Mouse (Mus musculus) brain, embryonic 18.5 days (tissue): ENCODE data around the gene Gpx5.
"Not testable (repeated sequence)": the region's sequence is repeated elsewhere in the genome, so short reads cannot be mapped to it uniquely, and the experiment has no call there.

Experiments used
- DNase-seq: peaks from one replicate; pipeline ENCODE4 v3.0.0-alpha.2; 2012; ENCODE audit warnings: low read depth, low spot score

Gpx5 gene

DNA sequence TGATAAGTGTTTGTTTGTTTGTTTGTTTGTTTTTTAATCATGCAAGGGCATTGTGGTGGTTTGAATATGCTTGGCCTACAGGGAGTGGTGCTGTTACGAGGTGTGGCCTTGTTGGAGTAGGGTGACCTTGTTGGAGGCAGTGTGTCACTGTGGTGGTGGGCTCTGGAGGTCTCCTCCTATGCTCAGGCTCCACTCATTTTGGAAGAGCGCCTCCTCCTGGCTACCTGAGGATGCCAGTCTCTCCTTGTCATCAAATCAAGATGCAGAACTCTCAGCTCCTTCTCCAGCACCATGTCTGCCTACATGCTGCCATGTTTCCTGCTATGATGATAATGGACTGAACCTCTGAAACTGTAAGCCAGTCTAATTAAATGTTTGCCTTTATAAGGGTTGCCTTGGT, 26.8 kb downstream of the Gpx5 start:
- DNase-seq: no peak

DNA sequence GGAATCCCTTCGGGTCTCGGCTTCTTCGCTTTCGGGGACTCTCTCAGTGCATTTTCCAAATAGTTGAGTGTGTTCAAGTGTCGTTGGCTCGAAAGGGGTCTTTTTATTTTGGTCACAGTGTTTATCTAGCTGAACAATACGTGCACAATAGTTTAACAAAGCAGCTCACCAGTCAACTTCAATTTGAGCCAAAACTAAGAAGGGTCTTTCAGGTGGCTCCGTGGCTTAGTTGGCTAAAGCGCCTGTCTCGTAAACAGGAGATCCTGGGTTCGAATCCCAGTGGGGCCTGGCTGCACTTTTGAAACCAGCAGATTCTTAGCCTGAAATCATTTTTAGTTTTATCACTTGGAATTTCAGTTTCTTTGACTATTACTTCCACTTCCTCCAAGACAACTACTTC, 28.2 kb downstream of the Gpx5 start:
- no peak for DNase-seq

DNA sequence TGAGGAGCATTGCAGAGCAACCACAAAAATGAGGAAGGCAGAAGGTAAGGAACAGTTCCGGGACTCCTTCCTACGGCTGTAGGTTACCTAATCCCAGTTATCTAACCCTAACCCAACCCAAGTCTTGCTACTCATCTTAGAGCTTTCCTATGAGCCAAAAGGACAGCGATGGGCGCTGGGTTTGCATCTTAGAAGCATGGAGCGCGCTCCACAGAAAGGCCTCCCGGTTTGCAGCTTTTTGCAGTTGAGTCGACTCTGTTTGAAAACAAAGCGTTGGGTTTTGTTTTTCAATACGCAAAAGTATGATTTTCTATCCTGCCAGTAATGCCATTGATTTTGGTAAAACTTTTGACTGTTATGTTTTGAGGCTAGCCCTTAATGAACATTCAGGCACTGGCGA, 28.6 kb downstream of the Gpx5 start:
- DNase-seq: no peak

DNA sequence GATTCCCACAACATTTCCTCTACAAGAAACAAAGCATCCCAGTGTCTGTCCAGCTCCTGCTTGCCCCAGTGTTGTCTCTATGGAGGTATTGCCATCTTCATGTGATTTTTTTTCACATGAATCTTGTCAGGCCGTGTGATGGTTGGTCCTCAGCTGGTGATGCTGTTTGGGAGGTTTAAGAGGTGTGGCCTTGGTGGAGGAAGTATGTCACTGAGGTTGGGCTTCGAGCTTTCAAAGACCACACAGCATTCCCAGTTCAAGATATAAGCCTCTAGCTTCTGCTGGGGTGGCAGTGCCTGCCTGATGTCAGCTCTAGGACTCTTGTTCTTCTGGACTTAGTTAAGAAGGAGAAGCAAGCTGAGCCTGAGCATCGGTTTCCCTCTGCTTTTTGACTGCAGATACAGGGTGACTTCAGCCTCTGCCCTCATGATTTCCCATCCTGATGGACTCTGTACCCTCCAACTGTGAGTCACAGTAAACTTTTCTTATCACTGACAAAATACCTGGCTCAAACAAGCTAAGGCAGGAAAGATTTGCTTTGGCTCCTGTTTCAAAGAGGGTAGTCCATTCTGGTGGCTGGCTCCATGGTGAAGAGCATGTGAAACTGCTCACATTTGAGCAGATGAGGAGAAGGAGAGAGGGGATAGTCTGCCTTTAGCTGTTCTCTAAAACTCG, 29.6 kb downstream of the Gpx5 start:
- no peak for DNase-seq

DNA sequence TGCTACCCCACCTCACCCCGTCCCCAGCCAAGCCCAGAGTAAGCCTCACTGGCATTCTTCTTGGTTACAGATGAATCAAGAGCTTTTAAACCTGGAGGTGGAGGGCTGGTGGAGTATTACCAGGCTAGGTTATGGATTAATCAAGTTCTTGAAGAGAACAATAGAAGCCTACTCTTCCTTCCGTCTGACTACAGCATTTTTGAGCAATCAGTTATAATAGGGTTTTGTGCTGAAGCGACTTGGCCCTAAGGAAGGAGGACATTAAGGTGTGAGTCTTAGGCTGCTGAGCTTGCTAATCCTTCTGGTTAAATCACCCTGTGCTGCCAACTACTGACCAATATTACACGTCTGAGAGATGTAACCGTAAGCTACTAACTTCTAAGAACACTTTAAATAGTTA, 32.2 kb downstream of the Gpx5 start:
- DNase-seq: no peak

DNA sequence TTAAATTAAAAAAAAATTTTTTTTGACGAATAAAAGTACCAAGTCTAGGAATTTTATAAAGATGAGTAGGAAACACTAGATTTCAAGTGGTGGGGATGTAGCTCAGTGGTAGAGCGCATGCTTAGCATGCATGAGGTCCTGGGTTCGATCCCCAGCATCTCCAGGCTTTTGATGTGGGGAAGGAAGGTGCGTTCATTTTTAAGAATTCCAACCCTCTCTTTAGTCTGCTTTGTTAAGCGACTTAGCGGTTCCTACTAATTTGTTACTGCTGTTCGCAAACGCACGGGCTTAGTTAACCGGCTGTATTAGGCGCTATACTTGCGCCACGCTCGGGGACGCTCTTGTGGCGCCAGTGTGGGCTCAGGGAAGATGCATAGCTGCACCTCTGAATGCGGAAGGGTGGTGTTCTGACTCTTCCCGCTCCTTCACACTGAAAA, 32.8 kb downstream of the Gpx5 start:
- no peak for DNase-seq

DNA sequence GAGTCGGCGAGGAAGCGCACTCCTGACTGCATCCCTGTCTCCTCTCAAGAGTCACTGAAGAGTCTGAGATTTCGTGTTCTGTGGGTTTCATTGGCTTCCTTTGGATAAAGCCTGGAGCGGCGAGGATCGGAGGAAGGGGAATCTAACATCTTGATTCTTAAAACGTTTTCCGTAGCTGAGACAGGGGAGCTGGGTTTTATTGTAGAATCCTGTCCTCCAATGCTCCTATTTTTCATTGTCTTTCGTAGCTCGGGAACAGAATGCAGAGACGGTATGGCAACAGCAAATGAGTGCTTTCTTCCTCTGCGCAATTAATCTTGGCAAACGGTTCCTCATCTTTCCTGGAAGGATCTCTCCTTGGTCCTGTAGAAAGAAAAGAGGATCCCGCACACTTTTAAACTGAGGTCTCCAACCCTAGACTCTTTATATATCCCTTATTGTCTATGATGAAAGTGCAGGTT, 33.3 kb downstream of the Gpx5 start:
- no peak for DNase-seq

DNA sequence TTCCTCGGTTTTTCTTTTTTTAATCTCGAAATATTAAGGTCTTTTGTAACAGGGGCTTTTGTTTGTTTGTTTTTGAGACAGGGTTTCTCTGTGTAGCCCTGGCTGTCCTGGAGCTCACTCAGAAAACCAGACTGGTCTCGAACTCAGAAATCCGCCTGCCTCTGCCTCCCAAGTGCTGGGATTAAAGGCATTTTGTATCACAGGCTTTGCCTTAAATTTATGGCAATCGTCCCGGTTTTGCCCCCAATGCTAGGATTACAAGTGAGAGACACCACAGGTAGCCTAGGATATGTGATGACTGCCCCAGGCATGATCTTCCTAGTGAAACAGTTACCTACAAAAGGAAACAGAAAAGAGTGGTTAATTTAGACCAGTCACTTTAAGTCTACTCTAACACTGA, 34.0 kb downstream of the Gpx5 start:
- DNase-seq: no peak

DNA sequence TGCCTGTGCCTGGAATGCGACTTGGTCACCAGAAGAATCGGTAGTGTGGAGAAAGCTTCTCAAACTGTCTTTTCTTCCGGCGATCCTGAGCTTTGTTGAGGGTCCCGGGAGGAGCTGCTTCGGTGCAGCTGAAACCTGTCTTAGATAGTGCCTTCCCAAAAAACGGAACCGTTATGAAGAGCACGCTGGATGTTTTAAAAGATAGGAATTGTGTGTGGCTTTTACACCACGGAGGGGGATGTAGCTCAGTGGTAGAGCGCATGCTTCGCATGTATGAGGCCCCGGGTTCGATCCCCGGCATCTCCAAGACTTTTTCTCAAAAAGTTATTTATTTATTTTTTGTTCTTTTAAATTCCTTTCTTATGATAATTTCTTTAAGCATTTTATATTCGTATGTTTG, 38.5 kb downstream of the Gpx5 start:
- DNase-seq: no peak

DNA sequence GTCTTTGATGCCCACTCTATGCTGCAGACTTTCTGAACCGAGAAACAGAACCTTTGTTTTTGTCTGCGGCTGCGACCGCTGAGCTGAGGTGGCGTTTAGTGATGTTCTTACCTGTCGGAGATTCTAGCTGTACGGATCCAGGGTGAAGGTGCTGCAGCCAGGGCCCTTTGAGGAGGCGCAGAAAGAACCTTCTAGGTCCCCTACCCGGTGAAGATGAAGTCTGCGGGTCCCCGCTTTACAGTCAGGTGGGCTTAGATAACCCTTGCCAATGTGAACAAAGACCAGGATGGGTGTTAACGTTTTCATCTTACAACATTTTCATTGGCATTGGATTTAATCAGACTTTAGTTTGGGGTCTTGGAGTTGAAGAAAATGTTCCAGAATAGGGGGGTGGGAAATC, 39.0 kb downstream of the Gpx5 start:
- no peak for DNase-seq

DNA sequence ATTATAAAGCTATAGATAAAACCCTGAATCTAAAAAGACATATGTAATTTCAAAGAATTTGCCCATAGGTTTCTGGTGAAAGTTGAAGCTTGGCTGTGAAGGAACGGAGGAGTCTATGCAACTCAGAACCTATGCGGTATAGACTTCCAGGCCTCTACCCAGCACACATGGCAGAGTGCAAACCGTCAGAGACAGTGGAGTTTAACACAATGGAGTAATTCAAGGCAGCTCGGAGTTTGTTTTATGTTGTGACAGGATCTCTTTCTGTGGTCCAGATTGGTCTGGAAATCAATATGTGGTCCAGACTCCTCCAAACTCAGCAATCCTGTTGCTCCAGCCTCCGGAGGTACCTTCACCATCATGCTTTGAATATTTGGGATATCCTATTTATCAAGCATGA, 39.5 kb downstream of the Gpx5 start:
- DNase-seq: no peak

DNA sequence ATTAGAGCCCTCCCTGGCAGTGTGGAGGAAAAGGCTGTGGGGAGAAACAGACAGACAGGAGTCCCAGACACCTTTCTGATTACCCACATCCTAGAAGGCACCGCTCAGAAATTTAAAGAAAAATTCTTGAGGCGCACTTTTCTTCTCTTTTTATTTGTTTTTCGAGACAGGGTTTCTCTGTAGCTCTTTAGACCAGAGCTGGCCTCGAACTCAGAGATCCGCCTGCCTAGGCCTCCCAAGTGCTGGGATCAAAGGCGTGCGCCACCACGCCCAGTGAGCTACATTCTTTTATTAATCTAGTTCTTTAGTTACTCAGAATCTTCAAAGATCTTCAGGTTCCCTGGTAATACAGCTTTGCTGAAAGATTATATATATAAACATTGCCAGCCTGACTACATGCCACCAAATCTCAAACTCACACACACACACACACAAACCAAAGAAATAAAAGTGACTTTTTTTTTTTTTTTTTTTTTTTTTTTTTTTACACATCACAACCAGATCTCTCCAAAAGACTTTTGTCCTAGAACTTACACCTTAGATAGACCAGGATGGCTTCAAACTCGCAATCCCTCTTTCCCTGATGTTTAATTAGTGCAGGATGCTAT, 42.4 kb downstream of the Gpx5 start:
- DNase-seq: no peak

DNA sequence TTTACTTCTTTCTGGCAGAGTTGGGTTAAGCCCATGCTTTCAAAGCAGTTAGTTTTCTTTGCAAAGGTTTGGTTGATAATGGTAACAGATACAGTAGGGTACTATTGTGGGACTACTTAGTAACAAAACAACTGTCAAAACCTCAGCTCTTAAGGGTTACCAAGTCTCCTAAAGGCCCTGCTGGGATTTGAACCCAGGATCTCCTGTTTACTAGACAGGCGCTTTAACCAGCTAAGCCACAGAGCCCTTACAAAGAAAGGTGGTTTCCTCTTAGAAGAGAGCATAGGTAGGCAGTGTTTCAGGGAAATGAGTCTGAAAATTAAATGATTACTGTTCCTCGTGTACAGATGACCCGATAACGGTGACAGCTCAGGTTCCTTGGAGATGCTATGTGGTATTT, 43.5 kb downstream of the Gpx5 start:
- DNase-seq: no peak

DNA sequence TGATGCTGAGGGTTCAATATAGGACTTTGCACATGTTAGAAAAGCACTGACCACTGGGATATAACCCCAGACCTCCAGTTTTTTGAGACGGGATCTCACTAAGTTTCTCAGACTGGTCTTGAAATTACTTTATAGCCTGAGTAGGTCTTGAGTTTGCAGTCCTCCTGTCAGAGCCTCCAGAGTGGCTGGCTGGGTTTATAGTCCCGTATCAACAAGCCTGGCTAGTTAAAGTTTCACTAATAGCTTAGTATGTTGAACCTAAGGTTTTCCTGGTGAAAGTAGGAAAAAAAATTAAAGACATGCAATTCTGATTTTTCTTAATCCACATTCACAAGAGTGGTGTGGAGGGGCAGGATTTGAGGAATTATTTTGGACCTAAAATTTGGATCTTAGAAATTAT, 46.3 kb downstream of the Gpx5 start:
- DNase-seq: no peak

DNA sequence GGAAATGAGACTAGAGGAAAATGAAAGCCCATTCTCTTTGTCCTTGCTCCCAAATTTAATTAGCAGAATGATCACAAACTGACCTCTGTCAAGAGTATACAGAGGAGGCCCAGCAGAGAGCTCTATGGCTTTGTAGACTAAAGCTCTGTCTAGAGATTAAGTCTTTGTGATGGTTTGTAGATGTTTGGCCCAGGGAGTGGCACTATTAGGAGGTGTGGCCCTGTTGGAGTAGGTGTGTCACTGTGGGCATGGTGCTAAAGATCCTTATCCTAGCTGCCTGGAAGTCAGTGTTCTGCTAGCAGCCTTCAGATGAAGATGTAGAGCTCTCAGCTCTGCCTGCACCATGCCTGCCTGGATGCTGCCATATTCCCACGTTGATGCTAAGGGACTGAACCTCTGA, 47.6 kb downstream of the Gpx5 start:
- DNase-seq: not testable (repeated sequence)

DNA sequence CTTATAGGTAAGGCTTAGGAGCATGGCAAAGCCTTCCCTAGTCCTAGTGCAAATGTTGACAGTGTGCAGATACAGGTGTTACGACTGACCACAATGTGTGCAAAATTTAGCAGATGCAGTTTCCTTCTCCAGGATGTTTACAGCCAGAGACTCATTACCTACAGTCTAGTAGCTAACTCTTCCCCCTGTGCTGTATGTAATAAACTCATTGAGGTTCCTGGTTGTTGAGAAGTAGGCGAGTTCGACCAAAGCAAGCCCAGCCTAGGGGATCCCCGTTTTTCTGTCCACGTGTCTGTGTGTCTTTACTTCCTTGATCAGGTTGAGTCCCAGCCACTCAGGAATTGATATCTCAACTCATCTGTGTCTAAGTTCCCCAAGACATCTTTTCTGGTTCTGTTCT, 48.4 kb downstream of the Gpx5 start:
- no peak for DNase-seq

DNA sequence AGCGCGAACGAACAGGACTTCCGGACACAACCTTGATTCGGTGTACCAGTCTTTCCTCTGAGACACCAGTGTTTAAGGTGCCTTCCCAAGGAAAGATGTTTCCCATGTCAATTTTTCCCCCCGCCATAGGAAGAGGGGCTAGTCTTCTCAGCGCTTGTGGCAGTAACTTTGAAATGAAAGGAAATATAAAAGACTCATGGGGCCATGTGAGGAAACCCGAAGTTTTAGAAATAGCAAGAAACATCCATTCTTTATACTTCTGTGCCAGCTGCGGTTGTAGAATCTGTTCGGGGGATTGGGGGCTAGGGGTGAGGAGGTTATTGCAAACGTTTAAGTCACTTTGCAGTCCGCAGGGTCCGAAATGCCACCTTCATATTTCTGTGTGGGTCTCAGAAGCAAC, 49.3 kb downstream of the Gpx5 start:
- DNase-seq: no peak

DNA sequence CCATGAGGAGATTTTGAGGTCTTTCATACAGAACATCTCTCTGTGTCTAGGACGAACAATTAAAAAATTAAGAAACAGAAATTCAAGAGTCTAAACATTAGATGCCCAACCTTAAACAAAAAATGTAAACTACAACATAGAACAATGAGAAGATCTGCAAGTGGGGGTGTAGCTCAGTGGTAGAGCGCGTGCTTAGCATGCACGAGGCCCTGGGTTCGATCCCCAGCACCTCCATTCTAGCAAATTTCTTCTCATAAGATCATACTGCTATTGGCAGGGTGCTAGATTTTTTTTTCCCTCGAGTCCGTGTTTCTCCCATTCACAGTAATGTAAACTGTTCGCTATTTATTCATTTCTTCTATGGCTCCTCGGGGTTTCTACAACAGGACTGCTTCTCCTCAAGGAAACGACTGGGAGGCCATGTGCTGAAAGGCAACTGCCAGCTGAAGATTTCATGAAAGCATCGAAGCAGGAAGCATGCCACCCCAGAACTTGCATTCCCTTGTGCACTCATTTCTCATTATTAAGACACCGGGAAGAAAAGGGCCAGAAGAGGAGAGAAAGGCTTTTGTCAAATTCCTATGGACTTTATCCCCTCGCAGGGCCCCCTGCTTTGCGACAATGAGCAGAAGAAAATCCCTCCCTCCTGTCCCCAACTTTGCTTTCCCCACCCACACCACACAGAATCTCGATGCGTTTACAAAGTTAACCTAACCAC, 50.0 kb downstream of the Gpx5 start:
- DNase-seq: no peak

DNA sequence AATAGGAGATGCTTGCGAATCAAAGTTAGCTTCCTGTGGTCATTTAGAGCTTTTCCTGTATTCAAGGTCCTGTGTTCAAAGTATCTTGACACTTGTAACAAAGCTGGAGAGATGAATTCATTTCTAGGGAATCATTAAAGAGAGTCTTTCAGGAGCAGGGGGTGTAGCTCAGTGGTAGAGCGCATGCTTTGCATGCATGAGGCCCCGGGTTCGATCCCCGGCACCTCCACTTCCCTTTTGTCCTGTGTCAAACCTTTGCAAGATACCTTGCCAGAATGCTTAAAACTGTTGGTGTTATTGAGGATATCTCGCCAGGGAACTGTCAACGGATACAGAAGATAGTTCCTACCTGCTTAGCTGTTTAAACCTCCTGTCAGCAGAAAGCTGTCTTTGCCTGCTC, 51.7 kb downstream of the Gpx5 start:
- no peak for DNase-seq

DNA sequence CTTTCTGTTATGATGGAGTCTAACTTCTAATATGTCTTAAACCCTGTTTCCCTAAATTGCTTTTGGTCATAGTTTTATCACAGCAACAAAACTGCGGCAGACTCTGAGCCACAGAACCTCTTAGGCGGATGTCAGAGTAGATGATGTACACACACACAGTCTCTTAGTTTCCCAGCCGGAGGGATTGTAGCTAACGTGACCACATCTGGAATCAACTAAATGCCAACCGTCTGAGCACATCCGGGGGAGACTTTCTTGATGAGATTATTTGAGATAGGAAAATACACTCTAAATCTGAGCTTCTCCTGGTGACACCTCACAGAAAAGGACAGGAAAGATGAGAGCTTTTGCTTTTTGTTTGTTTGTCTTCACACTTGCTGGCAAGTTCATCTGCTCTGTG, 55.4 kb downstream of the Gpx5 start:
- DNase-seq: no peak

DNA sequence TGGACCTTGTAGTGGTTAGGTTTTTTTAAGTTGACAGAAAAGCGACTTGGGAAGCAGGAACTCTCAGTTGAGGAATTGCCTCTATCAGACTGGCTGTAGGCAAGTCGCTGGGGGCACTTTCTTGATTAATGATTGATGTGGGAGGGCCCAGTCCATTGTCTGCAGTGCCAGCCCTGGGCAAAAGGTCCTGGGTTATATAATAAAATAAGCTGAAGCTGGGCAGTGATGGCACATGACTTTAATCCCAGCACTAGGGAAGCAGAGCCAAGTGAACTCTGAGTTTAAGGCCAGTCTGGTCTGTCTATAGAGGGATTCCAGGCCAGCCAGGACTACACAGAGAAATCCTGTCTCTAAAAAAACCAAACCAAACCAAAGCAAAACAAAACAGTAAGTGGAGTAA, 55.8 kb downstream of the Gpx5 start:
- DNase-seq: no peak
